Mouse (Mus musculus) adrenal gland, adult 8-10 months (tissue): ENCODE measurements around the gene Gm15217. TPM values are rescaled to one million over a fixed set of nuclear protein-coding genes. Genes with fewer than 3 reads are reported as not detected.

Source experiments
- DNase-seq: peaks from one replicate; pipeline ENCODE4 v3.0.0; 2022
- total RNA-seq, 4 experiments: library from RNA; stranded (reverse); gene quantifications; 2 replicates each; pipeline ENCODE4 v1.2.4; 2022

The Gm15217 gene
- total RNA-seq, 4 experiments from 2014 or later = not detected

GRCm38 (mm10) chr14:46398091-46398695 is 19.0 kb downstream of the Gm15217 start:
- DNase-seq = no peak

- no peak for DNase-seq
Measured at GRCm38 (mm10) chr14:46399925-46400324, 20.7 kb downstream of the Gm15217 start.

GRCm38 (mm10) chr14:46408319-46408718 is 29.1 kb downstream of the Gm15217 start:
- DNase-seq = no peak

GRCm38 (mm10) chr14:46409016-46409415 is 29.8 kb downstream of the Gm15217 start:
- no peak for DNase-seq

- no peak for DNase-seq
Measured at GRCm38 (mm10) chr14:46410557-46411120, 31.4 kb downstream of the Gm15217 start.

- DNase-seq = no peak
Measured at GRCm38 (mm10) chr14:46412497-46413000, 33.3 kb downstream of the Gm15217 start.

- no peak for DNase-seq
Measured at GRCm38 (mm10) chr14:46418371-46419097, 39.3 kb downstream of the Gm15217 start.

GRCm38 (mm10) chr14:46419269-46419668 is 40.1 kb downstream of the Gm15217 start:
- DNase-seq = no peak

GRCm38 (mm10) chr14:46421823-46422222 is 42.6 kb downstream of the Gm15217 start:
- no peak for DNase-seq

GRCm38 (mm10) chr14:46427251-46427650 is 48.0 kb downstream of the Gm15217 start:
- DNase-seq = no peak

GRCm38 (mm10) chr14:46430231-46430630 is 51.0 kb downstream of the Gm15217 start:
- DNase-seq = no peak

Other genes with a start within 250 kb of the Gm15217 start
- gene Bmp4, start 11.3 kb downstream of the Gm15217 start, total RNA-seq = 10 to 100 TPM in 3 of 4 experiments, 1 to 10 TPM in 1; 9.5 to 20.1 (median 14.0) TPM